ENCODE assay signal across 8 mouse cellular contexts in genomic region chr6:32397133-32397730, GRCm38 (mm10).
DNase-seq lines count a peak whose midpoint lies in the region; ATAC-seq and TF ChIP-seq lines count a peak whose summit lies in the region.

No protein-coding gene starts in this region.

- H3K36me3 ChIP-seq in heart, embryonic 11.5 days (ENCODE audit: control insufficient read depth, insufficient read depth, low read length) = no peaks in the 10 kb centered on the region
- no peaks in the 10 kb centered on the region for H3K36me3 ChIP-seq in kidney, embryonic 16.5 days (ENCODE audit: insufficient read depth, low read length)
- H3K36me3 ChIP-seq in limb, embryonic 14.5 days (ENCODE audit: control insufficient read depth, insufficient read depth, low read length) = no peaks in the 10 kb centered on the region

- no peak overlapping the region for H3K4me2 ChIP-seq in heart, embryonic 11.5 days
- no peak overlapping the region for H3K4me2 ChIP-seq in kidney, embryonic 16.5 days (replicated peaks; ENCODE audit: low read depth, low read length)
- no peak overlapping the region for H3K4me2 ChIP-seq in limb, embryonic 14.5 days (replicated peaks; ENCODE audit: low read depth, low read length, severe bottlenecking)

- WGBS in heart, embryonic 11.5 days (ENCODE audit: insufficient replicate concordance) = 40% methylated on average over 6 of the region's 6 CpGs
- 30% methylated on average over 6 of the region's 6 CpGs for WGBS in kidney, embryonic 16.5 days
- WGBS in limb, embryonic 14.5 days = 25% methylated on average over 6 of the region's 6 CpGs

- peak overlapping the region; percentile 67 for H3K27ac ChIP-seq in heart, embryonic 11.5 days (ENCODE audit: low read depth, low read length)
- peak overlapping the region; percentile 36; the same call in 1 of the 2 replicates for H3K27ac ChIP-seq in kidney, embryonic 16.5 days (ENCODE audit: low read length)
- peak overlapping the region; percentile 58; the same call in 1 of the 2 replicates for H3K27ac ChIP-seq in limb, embryonic 14.5 days (replicated peaks; ENCODE audit: low read depth, low read length)

- peak; percentile 68; the same call in 1 of the 2 replicates for ATAC-seq in heart, embryonic 11.5 days (replicated peaks; ENCODE audit: insufficient number of reproducible peaks, low FRiP score, low TSS enrichment)
- ATAC-seq in kidney, embryonic 16.5 days (ENCODE audit: low FRiP score, low TSS enrichment) = peak; percentile 86
- ATAC-seq in limb, embryonic 14.5 days (ENCODE audit: low FRiP score, low read depth) = peak; percentile 63; the same call in 1 of the 2 replicates
- ATAC-seq in erythroblast, adult 5-6 weeks (replicated peaks; ENCODE audit: low FRiP score, poor library complexity, severe bottlenecking) = no peak

- H3K9ac ChIP-seq in heart, embryonic 11.5 days (ENCODE audit: low read depth, low read length) = peak overlapping the region; percentile 24; the same call in 1 of the 2 replicates
- H3K9ac ChIP-seq in kidney, embryonic 16.5 days (replicated peaks; ENCODE audit: low read length) = no peak overlapping the region
- 0 out of 2 replicates have a peak overlapping the region, but pooled peaks have one; percentile 21 for H3K9ac ChIP-seq in limb, embryonic 14.5 days (ENCODE audit: low read depth, low read length, severe bottlenecking)

- H3K4me3 ChIP-seq in heart, embryonic 11.5 days (ENCODE audit: low read depth, low read length) = no peak overlapping the region
- H3K4me3 ChIP-seq in kidney, embryonic 16.5 days (ENCODE audit: low read length) = no peak overlapping the region
- no peak overlapping the region for H3K4me3 ChIP-seq in limb, embryonic 14.5 days (replicated peaks; ENCODE audit: low read length)

- peak; percentile 65 for DNase-seq in layer of hippocampus, adult 11-12 months (ENCODE audit: low spot score)
- DNase-seq in layer of hippocampus, adult 9-10 months (ENCODE audit: low spot score) = no peak
- DNase-seq in fibroblast of lung, adult 2 months (ENCODE audit: low read depth) = peak; percentile 91
- DNase-seq in limb, embryonic 14.5 days (ENCODE audit: low spot score) = peak; percentile 75
- DNase-seq in retina, embryonic 14.5 days (ENCODE audit: low spot score) = peak; percentile 51

- peaks cover 16% of the 10 kb centered on the region for H3K4me1 ChIP-seq in heart, embryonic 11.5 days (ENCODE audit: control insufficient read depth, insufficient read depth, low read length)
- peaks cover 11% of the 10 kb centered on the region for H3K4me1 ChIP-seq in kidney, embryonic 16.5 days (ENCODE audit: insufficient read depth, low read length)
- peaks cover 16% of the 10 kb centered on the region for H3K4me1 ChIP-seq in limb, embryonic 14.5 days (ENCODE audit: control insufficient read depth, insufficient read depth, low read length)

- no peaks in the 10 kb centered on the region for H3K27me3 ChIP-seq in heart, embryonic 11.5 days (ENCODE audit: control insufficient read depth, insufficient read depth, low read length)
- H3K27me3 ChIP-seq in kidney, embryonic 16.5 days (ENCODE audit: insufficient read depth, low read length) = no peaks in the 10 kb centered on the region
- no peaks in the 10 kb centered on the region for H3K27me3 ChIP-seq in limb, embryonic 14.5 days (ENCODE audit: control insufficient read depth, insufficient read depth, low read length)

- no peak for TF ChIP-seq POLR2A in limb, embryonic 14.5 days (IDR thresholded peaks at IDR 0.05; ENCODE audit: borderline replicate concordance, extremely low read depth, insufficient read depth, insufficient read length)

- H3K9me3 ChIP-seq in heart, embryonic 11.5 days (replicated peaks; ENCODE audit: control insufficient read depth, low read length) = no peaks in the 10 kb centered on the region
- no peaks in the 10 kb centered on the region for H3K9me3 ChIP-seq in kidney, embryonic 16.5 days (ENCODE audit: low read length)
- H3K9me3 ChIP-seq in limb, embryonic 14.5 days (ENCODE audit: control insufficient read depth, low read length) = no peaks in the 10 kb centered on the region
